Mouse (Mus musculus) cerebellum, postnatal 4 days (tissue): ENCODE measurements at regions not wholly inside any gene's neighbourhood (a gene's known extent, or its start where the extent isn't known, plus 50 kb on each side); places are given as distances from the start of the nearest gene placed in this dataset.

Source experiments
- DNase-seq, 2 experiments: peaks; one replicate each; pipeline ENCODE4 v3.0.0; 2022; ENCODE audit warnings: low spot score in 2 of 2, mixed read lengths in 1 of 2

GRCm38 (mm10) chr2:45357266-45357665 is 240.1 kb upstream of the Zeb2 start:
- DNase-seq: no peak

GRCm38 (mm10) chr2:45356558-45357170 is 239.5 kb upstream of the Zeb2 start:
- no peak for DNase-seq

DNA sequence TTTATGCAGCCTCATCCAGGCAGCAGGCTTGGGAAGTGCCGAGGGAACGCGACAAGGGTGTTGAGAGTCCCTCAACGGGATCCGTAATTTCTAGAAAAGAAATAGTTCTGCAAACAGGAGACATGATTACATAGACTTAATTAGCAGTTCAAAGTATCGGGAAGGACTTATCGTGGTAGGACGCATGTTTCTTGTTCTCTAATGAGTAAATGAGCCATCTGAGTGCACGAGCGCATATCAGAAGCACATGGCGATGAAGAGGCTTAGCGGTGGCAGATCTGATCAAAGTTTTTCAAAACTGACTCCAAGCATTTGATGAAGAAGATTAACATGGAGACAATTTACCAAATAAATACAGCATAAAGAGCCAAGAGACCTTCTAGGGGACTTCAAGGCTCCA is 238.8 kb upstream of the Zeb2 start:
- no peak for DNase-seq

GRCm38 (mm10) chr2:45351529-45352133 is 234.4 kb upstream of the Zeb2 start:
- no peak for DNase-seq

DNA sequence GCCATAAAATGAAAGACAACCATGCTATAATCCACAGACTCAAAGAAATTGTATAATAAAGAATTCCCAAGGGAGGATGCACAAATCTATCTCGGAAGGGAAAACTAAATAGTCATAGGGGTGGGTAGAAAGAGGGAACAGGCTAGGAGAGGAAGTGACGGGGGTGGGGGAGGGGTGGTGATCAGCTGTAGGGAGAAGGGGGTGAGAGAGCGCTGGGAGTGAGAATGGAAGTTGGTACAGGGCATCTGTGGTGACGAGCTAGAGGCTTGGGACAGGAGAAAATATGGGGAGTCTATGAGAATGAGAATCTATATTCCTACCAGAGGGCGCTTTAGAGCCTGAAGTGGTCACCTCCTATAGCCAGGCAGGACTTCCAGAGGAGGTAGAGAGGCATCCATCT is 229.2 kb upstream of the Zeb2 start:
- no peak for DNase-seq

- DNase-seq: no peak
These were observed 222.7 kb upstream of the Zeb2 start for GRCm38 (mm10) chr2:45339866-45340265.

GRCm38 (mm10) chr2:45338809-45339208 is 221.6 kb upstream of the Zeb2 start:
- no peak for DNase-seq

GRCm38 (mm10) chr2:45316945-45317565 is 199.9 kb upstream of the Zeb2 start:
- no peak for DNase-seq

GRCm38 (mm10) chr2:45287530-45288009 is 170.4 kb upstream of the Zeb2 start:
- DNase-seq: no peak

GRCm38 (mm10) chr2:45283811-45284210 is 166.6 kb upstream of the Zeb2 start:
- no peak for DNase-seq

- DNase-seq: no peak
These were observed 162.3 kb upstream of the Zeb2 start for GRCm38 (mm10) chr2:45279490-45279889.

GRCm38 (mm10) chr2:45277602-45278001 is 160.4 kb upstream of the Zeb2 start:
- no peak for DNase-seq

GRCm38 (mm10) chr2:45276703-45277102 is 159.5 kb upstream of the Zeb2 start:
- DNase-seq: no peak

DNA sequence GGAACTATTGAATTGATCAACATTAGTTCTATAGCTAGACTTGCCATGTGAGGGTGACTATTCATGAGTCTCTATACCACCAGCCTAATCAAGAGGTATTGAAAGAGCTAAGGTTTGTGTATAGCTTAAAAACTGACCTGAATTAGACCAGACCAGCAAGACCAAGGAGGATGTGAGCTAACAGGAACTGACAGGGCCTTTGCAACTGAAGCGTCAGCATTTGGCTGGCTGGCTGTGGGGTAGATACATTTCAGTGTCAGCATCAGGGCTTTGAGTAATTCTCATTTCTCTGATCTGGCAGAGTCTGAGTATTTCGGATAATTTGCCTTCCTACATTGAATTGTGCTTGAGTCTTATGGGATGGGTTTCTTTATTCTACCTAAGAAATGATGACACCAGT is 152.8 kb upstream of the Zeb2 start:
- DNase-seq: no peak

DNA sequence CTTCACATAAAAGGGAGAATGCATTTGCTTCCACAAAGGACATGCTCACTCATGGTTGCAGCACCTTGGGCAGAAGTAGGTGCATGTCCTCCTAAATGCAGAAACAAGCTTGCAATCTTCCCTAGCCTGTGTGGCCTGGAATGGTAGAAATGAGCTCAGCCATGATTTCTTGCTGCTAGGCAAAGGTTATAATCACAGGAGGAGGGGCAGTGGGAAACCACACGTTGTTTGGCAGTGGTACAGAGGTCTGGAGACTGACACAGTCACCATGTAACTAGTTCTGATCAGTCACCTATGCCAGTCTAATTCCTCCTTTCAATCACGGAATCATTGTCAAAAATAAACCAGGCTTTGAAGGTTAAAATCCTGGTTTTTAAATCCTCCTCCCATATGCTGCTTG is 148.6 kb upstream of the Zeb2 start:
- no peak for DNase-seq

- DNase-seq: no peak
These were observed 144.8 kb upstream of the Zeb2 start for GRCm38 (mm10) chr2:45261949-45262348.

DNA sequence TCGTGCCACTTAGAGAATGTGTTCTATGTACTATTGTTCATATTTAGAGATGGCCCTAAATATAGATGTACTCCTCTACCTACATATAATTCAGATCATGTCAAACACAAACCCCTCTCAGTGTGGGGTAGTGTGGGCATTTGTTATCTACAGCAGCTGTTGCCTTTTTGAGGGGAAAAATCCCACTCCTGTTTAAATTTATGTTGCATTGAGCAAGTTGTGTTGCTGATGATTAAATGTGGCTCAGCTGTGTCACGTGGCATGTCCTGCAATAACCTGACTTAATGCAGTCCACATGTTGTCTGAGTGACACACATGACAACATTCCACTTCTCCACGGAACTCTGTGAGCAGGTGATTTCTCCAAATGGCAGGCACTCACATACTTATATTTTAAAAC is 141.7 kb upstream of the Zeb2 start:
- DNase-seq: no peak

- DNase-seq: no peak
These were observed 139.2 kb upstream of the Zeb2 start for GRCm38 (mm10) chr2:45256373-45256772.

- no peak for DNase-seq
These were observed 136.7 kb upstream of the Zeb2 start for GRCm38 (mm10) chr2:45253936-45254335.

GRCm38 (mm10) chr2:45252321-45252720 is 135.1 kb upstream of the Zeb2 start:
- DNase-seq: no peak

DNA sequence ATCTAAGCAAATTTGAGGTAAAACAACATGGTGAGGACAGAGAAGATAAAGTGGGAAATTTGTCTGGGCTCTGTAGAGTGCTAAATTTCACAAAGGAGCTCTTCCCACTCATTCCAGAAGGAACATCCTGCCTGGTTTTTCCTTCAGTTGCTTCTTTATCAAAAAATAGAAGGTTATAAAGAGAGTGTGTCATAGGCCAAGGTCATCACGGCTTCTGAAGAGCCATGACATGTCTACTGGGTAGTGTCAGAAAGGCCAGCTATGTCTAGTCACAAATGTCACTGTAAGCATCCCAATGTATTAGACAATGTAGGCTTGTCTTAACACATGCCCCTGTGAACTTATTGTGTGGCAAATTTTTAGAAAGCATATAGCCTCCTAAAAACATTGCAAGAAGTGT is 132.5 kb upstream of the Zeb2 start:
- DNase-seq: no peak

DNA sequence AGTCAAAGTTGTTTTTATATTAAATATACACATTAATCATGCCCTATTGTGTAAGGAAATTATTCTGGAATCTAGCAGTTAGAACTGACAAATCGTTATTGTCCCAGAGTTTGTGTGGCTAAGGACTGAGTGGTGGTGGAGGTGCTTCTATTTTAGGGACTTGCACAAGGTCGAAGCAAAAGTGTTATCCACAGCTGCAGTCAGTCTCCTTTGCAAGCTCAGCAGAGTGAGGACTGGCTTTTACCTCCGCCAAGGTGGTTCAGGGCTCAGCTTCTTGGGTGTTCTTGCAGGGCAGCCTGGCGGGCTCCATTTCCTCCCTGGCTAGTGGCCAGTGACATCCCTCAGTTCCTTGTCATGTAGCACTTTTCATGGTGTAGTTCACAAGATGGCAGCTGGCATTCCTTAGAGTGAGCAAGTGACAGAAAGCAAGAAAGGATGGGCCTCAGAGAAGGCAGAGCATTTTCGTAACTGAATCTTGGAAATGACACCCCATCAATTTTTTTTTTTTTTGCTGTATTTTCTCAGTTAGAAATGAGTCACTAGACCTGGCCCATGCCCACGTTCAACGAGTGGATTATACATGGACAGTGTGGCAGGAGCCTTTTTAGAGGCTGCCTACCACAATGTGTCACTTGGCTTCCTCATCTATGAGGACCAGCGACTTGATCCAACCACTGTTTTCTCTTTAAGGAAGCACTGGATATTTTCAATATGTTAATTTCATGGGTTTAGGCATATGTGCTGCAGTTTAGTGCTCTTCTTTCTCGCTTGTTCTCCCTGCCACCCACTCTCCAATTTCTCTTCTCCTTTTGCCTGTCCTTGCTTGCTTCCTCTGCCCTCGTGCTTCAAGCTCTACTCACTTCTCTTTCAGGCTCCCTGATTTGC is 129.1 kb upstream of the Zeb2 start:
- no peak for DNase-seq
